Mouse (Mus musculus) limb, embryonic 14.5 days (tissue): Measurements from ENCODE around the gene AU040320. TPM values are rescaled to one million over a fixed set of nuclear protein-coding genes. Genes with fewer than 3 reads are reported as not detected.

Experiments
- ATAC-seq: fragments of 200-750 bp; cut with Nextera tagmentation; 2 replicates; pipeline ENCODE4 v1.8.0; 2017; ENCODE audit warnings: low read depth, moderate number of reproducible peaks, moderate TSS enrichment; ENCODE audit not compliant: low FRiP score
- DNase-seq: peaks from one replicate; pipeline ENCODE4 v3.0.0-alpha.2; 2015; ENCODE audit warnings: low spot score
- H3K27ac ChIP-seq: fragments of 300-500 bp; sonication (generic); replicated peaks from 2 replicates; pipeline ENCODE4 v1.5.1; 2014; ENCODE audit warnings: low read depth, mild to moderate bottlenecking, low read length, moderate library complexity, mixed read lengths
- H3K27me3 ChIP-seq: fragments of 300-500 bp; sonication (generic); 2 replicates; pipeline ENCODE4 v1.6.1; 2014; ENCODE audit warnings: low read length, mixed read lengths; ENCODE audit not compliant: control insufficient read depth, insufficient read depth
- H3K36me3 ChIP-seq: fragments of 300-500 bp; sonication (generic); 2 replicates; pipeline ENCODE4 v1.6.1; 2014; ENCODE audit warnings: mild to moderate bottlenecking, low read length, moderate library complexity, mixed read lengths; ENCODE audit not compliant: control insufficient read depth, insufficient read depth
- H3K4me1 ChIP-seq: fragments of 300-500 bp; sonication (generic); 2 replicates; pipeline ENCODE4 v1.6.1; 2014; ENCODE audit warnings: antibody characterized with exemption, low read length, mixed read lengths; ENCODE audit not compliant: control insufficient read depth, insufficient read depth
- H3K4me2 ChIP-seq: fragments of 300-500 bp; sonication (generic); replicated peaks from 2 replicates; pipeline ENCODE4 v1.6.1; 2014; ENCODE audit warnings: low read depth, mild to moderate bottlenecking, low read length, moderate library complexity; ENCODE audit not compliant: severe bottlenecking
- H3K4me3 ChIP-seq: fragments of 300-500 bp; sonication (generic); replicated peaks from 2 replicates; pipeline ENCODE4 v1.5.1; 2014; ENCODE audit warnings: low read length
- H3K9ac ChIP-seq: fragments of 300-500 bp; sonication (generic); 2 replicates; pipeline ENCODE4 v1.6.1; 2014; ENCODE audit warnings: mild to moderate bottlenecking, low read depth, low read length, moderate library complexity; ENCODE audit not compliant: severe bottlenecking
- H3K9me3 ChIP-seq: fragments of 300-500 bp; sonication (generic); 2 replicates; pipeline ENCODE4 v1.6.1; 2016; ENCODE audit warnings: low read length; ENCODE audit not compliant: control insufficient read depth
- POLR2A ChIP-seq: fragments of 200-500 bp; IDR thresholded peaks from 2 replicates; pipeline ENCODE4 v1.8.0; 2012; ENCODE audit warnings: inconsistent platforms, mild to moderate bottlenecking, moderate library complexity, borderline replicate concordance; ENCODE audit not compliant: insufficient read depth, insufficient read length; ENCODE audit errors: extremely low read depth
- WGBS: fragments of 180-500 bp; shearing (Covaris S2); extraction: QIAGEN DNeasy Blood & Tissue Kit; methylation state at CpG from one replicate; pipeline ENCODE4 v1.1.7; 2014; 5-methylcytosine and 5-hydroxymethylcytosine counted together
- polyA plus RNA-seq, 2 experiments: library from polyadenylated mRNA; depleted of rRNA in 1 of 2; stranded (reverse) in 1 of 2; unstranded in 1 of 2; fragments of >200 nt; fragmentation: Nextera tagmentation in 1 of 2; extraction: Ambion mirVana in 1 of 2; gene quantifications; 2 replicates each; pipeline versions ENCODE4 v1.2.1 to v1.2.3; 2012 to 2014

The AU040320 gene
- polyA plus RNA-seq, 2 experiments: 21.1 to 27.7 TPM

GRCm38 (mm10) chr4:126806692-126807427 lies 53.5 kb downstream of the AU040320 start:
- Histone ChIP-seq H3K27ac (no peak overlapping the region), H3K4me1 (no peaks in the 10 kb centered on the region), H3K4me3 (no peak overlapping the region), H3K4me2 (no peak overlapping the region), H3K36me3 (no peaks in the 10 kb centered on the region; the same call in 1 of the 2 replicates), H3K9me3 (no peaks in the 10 kb centered on the region), H3K27me3 (no peaks in the 10 kb centered on the region), H3K9ac (no peak overlapping the region)
- no peak for TF ChIP-seq POLR2A
- 88% methylated on average over 7 of the region's 7 CpGs for WGBS
- DNase-seq: no peak
- ATAC-seq: no peak

- no peak for TF ChIP-seq POLR2A
- Histone ChIP-seq H3K9me3 (no peaks in the 10 kb centered on the region), H3K4me3 (no peak overlapping the region), H3K27ac (no peak overlapping the region), H3K4me1 (0 out of 2 replicates have a peak, but pooled peaks cover 7% of the 10 kb centered on the region), H3K27me3 (no peaks in the 10 kb centered on the region), H3K36me3 (peaks cover 8% of the 10 kb centered on the region), H3K9ac (no peak overlapping the region), H3K4me2 (no peak overlapping the region)
- WGBS: 85% methylated on average over 3 of the region's 3 CpGs
- DNase-seq (no peak), ATAC-seq (no peak)
Measured at GRCm38 (mm10) chr4:126810566-126810965, 57.2 kb downstream of the AU040320 start.

- H3K36me3 ChIP-seq: peaks cover 21% of the 10 kb centered on the region
- H3K4me3 ChIP-seq: no peak overlapping the region
- ATAC-seq: no peak
- no peak for DNase-seq
- H3K9me3 ChIP-seq: no peaks in the 10 kb centered on the region
- 0 out of 2 replicates have a peak, but pooled peaks cover 8% of the 10 kb centered on the region for H3K4me1 ChIP-seq
- no peak overlapping the region for H3K4me2 ChIP-seq
- no peak for TF ChIP-seq POLR2A
- H3K27me3 ChIP-seq: no peaks in the 10 kb centered on the region
- 74% methylated on average over 5 of the region's 5 CpGs for WGBS
- H3K27ac ChIP-seq: no peak overlapping the region
- no peak overlapping the region for H3K9ac ChIP-seq
Measured at GRCm38 (mm10) chr4:126813212-126813611, 59.9 kb downstream of the AU040320 start.

GRCm38 (mm10) chr4:126814854-126815253 lies 61.5 kb downstream of the AU040320 start:
- 78% methylated on average over 5 of the region's 5 CpGs for WGBS
- no peak for TF ChIP-seq POLR2A
- peaks cover 31% of the 10 kb centered on the region for H3K36me3 ChIP-seq
- no peaks in the 10 kb centered on the region for H3K27me3 ChIP-seq
- H3K9me3 ChIP-seq: no peaks in the 10 kb centered on the region
- H3K4me3 ChIP-seq: no peak overlapping the region
- no peak overlapping the region for H3K4me2 ChIP-seq
- DNase-seq: no peak
- H3K4me1 ChIP-seq: 0 out of 2 replicates have a peak, but pooled peaks cover 8% of the 10 kb centered on the region
- no peak for ATAC-seq
- no peak overlapping the region for H3K9ac ChIP-seq
- no peak overlapping the region for H3K27ac ChIP-seq

GRCm38 (mm10) chr4:126822891-126823882 lies 69.8 kb downstream of the AU040320 start:
- Histone ChIP-seq H3K36me3 (peaks cover 29% of the 10 kb centered on the region), H3K9me3 (no peaks in the 10 kb centered on the region), H3K9ac (no peak overlapping the region), H3K4me3 (no peak overlapping the region), H3K27me3 (no peaks in the 10 kb centered on the region), H3K27ac (no peak overlapping the region), H3K4me2 (no peak overlapping the region), H3K4me1 (no peaks in the 10 kb centered on the region)
- DNase-seq (no peak), ATAC-seq (no peak)
- no peak for TF ChIP-seq POLR2A
- 69% methylated on average over 9 of the region's 9 CpGs for WGBS
